Mouse (Mus musculus) MEL (cell line): ENCODE data around the gene Filip1l. TPM values are rescaled to one million over a fixed set of nuclear protein-coding genes. Genes with fewer than 3 reads are reported as not detected.

Experiments
- DNase-seq: peaks from one replicate; pipeline ENCODE4 v3.0.0; 2011; ENCODE audit warnings: low read depth, low spot score
- H3K27ac ChIP-seq: 2 replicates; pipeline ENCODE4 v1.5.1; 2012; ENCODE audit warnings: low read depth, mild to moderate bottlenecking, control low read depth, low read length, moderate library complexity; ENCODE audit not compliant: control insufficient read depth
- H3K27me3 ChIP-seq, 2 experiments: fragments of 150-350 bp in 1 of 2; sonication (generic) in 1 of 2; 2 replicates each; pipeline ENCODE4 v1.6.1; 2012; ENCODE audit warnings: low read length in 2 of 2, mild to moderate bottlenecking in 2 of 2, improper control_type of control experiment in 1 of 2, moderate library complexity in 1 of 2; ENCODE audit not compliant: insufficient read depth in 2 of 2, control insufficient read depth in 1 of 2
- H3K36me3 ChIP-seq, 2 experiments: 2 replicates each; pipeline ENCODE4 v1.6.1; 2012 to 2014; ENCODE audit warnings: low read length in 2 of 2, improper control_type of control experiment in 1 of 2, inconsistent platforms in 1 of 2, mild to moderate bottlenecking in 1 of 2; ENCODE audit not compliant: insufficient read depth in 2 of 2, control insufficient read depth in 1 of 2
- H3K4me1 ChIP-seq, 2 experiments: fragments of 150-350 bp in 1 of 2; sonication (generic) in 1 of 2; 2 replicates each; pipeline ENCODE4 v1.6.1; 2012; ENCODE audit warnings: low read length in 2 of 2, improper control_type of control experiment in 1 of 2, mild to moderate bottlenecking in 1 of 2; ENCODE audit not compliant: insufficient read depth in 2 of 2, control insufficient read depth in 1 of 2
- H3K4me3 ChIP-seq, 2 experiments: fragments of 150-350 bp in 1 of 2; sonication (generic) in 1 of 2; 2 replicates each; pipeline ENCODE4 v1.5.1; 2012; ENCODE audit warnings: low read depth in 2 of 2, low read length in 2 of 2, mild to moderate bottlenecking in 2 of 2, moderate library complexity in 2 of 2, control low read depth in 1 of 2, improper control_type of control experiment in 1 of 2; ENCODE audit not compliant: control insufficient read depth in 1 of 2, insufficient read depth in 1 of 2
- H3K79me2 ChIP-seq: 2 replicates; pipeline ENCODE4 v1.6.1; 2012; ENCODE audit warnings: mild to moderate bottlenecking, low read length, moderate library complexity; ENCODE audit not compliant: control insufficient read depth, poor library complexity, insufficient read depth
- H3K9ac ChIP-seq: 2 replicates; pipeline ENCODE4 v1.6.1; 2012; ENCODE audit warnings: low read depth, mild to moderate bottlenecking, control low read depth, low read length, moderate library complexity; ENCODE audit not compliant: control insufficient read depth, poor library complexity, severe bottlenecking
- H3K9me3 ChIP-seq: fragments of 150-350 bp; sonication (generic); replicated peaks from 2 replicates; pipeline ENCODE4 v1.6.1; 2012; ENCODE audit warnings: mild to moderate bottlenecking, low read length, improper control_type of control experiment, moderate library complexity; ENCODE audit not compliant: insufficient read depth
- BHLHE40 ChIP-seq: IDR thresholded peaks from 2 replicates; pipeline ENCODE4 v1.6.1; 2012; ENCODE audit warnings: low read depth, mild to moderate bottlenecking, inconsistent platforms, low read length, improper control_type of control experiment, borderline replicate concordance
- CHD1 ChIP-seq: IDR thresholded peaks from 2 replicates; pipeline ENCODE4 v1.6.1; 2012; ENCODE audit warnings: low read depth, mild to moderate bottlenecking, inconsistent platforms, low read length, improper control_type of control experiment
- EP300 ChIP-seq, 2 experiments: IDR thresholded peaks; 2 replicates each; pipeline ENCODE4 v1.6.1; 2011; ENCODE audit warnings: improper control_type of control experiment in 2 of 2, low read length in 2 of 2, low read depth in 1 of 2, mild to moderate bottlenecking in 1 of 2
- GABPA ChIP-seq: IDR thresholded peaks from 2 replicates; pipeline ENCODE4 v1.6.1; 2012; ENCODE audit warnings: low read depth, mild to moderate bottlenecking, inconsistent platforms, low read length, improper control_type of control experiment, moderate library complexity
- JUND ChIP-seq: IDR thresholded peaks from 2 replicates; pipeline ENCODE4 v1.6.1; 2011; ENCODE audit warnings: low read depth, mild to moderate bottlenecking, improper control_type of control experiment, low read length
- MAFK ChIP-seq: IDR thresholded peaks from 2 replicates; pipeline ENCODE4 v1.6.1; 2011; ENCODE audit warnings: low read depth, mild to moderate bottlenecking, low read length, improper control_type of control experiment, borderline replicate concordance
- MEF2A ChIP-seq: IDR thresholded peaks from 2 replicates; pipeline ENCODE4 v1.6.1; 2014; ENCODE audit warnings: low read depth, mild to moderate bottlenecking, inconsistent platforms, low read length, improper control_type of control experiment; ENCODE audit not compliant: poor library complexity, insufficient replicate concordance, severe bottlenecking; ENCODE audit errors: extremely low read depth
- MYB ChIP-seq: IDR thresholded peaks from 2 replicates; pipeline ENCODE4 v1.6.1; 2011; ENCODE audit warnings: mild to moderate bottlenecking, low read depth, low read length, improper control_type of control experiment
- NELFE ChIP-seq: IDR thresholded peaks from 2 replicates; pipeline ENCODE4 v1.6.1; 2011; ENCODE audit warnings: low read depth, low read length, improper control_type of control experiment
- POLR2AphosphoS2 ChIP-seq: IDR thresholded peaks from 2 replicates; pipeline ENCODE4 v1.6.1; 2011; ENCODE audit warnings: low read length, improper control_type of control experiment
- RAD21 ChIP-seq: IDR thresholded peaks from 2 replicates; pipeline ENCODE4 v1.6.1; 2011; ENCODE audit warnings: mild to moderate bottlenecking, low read depth, low read length, improper control_type of control experiment
- RCOR1 ChIP-seq: IDR thresholded peaks from 2 replicates; pipeline ENCODE4 v1.6.1; 2012; ENCODE audit warnings: low read depth, mild to moderate bottlenecking, inconsistent platforms, low read length, improper control_type of control experiment
- SIN3A ChIP-seq: IDR thresholded peaks from 2 replicates; pipeline ENCODE4 v1.6.1; 2012; ENCODE audit warnings: low read length, improper control_type of control experiment, inconsistent platforms
- TAL1 ChIP-seq: IDR thresholded peaks from 2 replicates; pipeline ENCODE4 v1.6.1; 2012; ENCODE audit warnings: mild to moderate bottlenecking, inconsistent platforms, low read length, moderate library complexity, mixed read lengths
- TBP ChIP-seq: IDR thresholded peaks from 2 replicates; pipeline ENCODE4 v1.8.0; 2011; ENCODE audit warnings: low read depth, low read length, improper control_type of control experiment
- TCF12 ChIP-seq: IDR thresholded peaks from 2 replicates; pipeline ENCODE4 v1.6.1; 2014; ENCODE audit warnings: low read depth, mild to moderate bottlenecking, inconsistent platforms, low read length, improper control_type of control experiment, moderate library complexity
- USF1 ChIP-seq: IDR thresholded peaks from 2 replicates; pipeline ENCODE4 v1.6.1; 2014; ENCODE audit warnings: low read depth, mild to moderate bottlenecking, inconsistent platforms, low read length, improper control_type of control experiment, moderate library complexity
- USF2 ChIP-seq, 2 experiments: IDR thresholded peaks; 2 replicates each; pipeline ENCODE4 v1.6.1; 2011 to 2012; ENCODE audit warnings: improper control_type of control experiment in 2 of 2, low read length in 2 of 2, borderline replicate concordance in 1 of 2, inconsistent platforms in 1 of 2, low read depth in 1 of 2, mild to moderate bottlenecking in 1 of 2; ENCODE audit not compliant: insufficient read depth in 1 of 2
- ZC3H11A ChIP-seq: IDR thresholded peaks from 2 replicates; pipeline ENCODE4 v1.6.1; 2012; ENCODE audit warnings: low read depth, mild to moderate bottlenecking, inconsistent platforms, low read length, improper control_type of control experiment
- ZNF384 ChIP-seq: IDR thresholded peaks from 2 replicates; pipeline ENCODE4 v1.6.1; 2012; ENCODE audit warnings: low read depth, mild to moderate bottlenecking, inconsistent platforms, low read length, improper control_type of control experiment
- polyA plus RNA-seq, 2 experiments: library from polyadenylated mRNA; stranded (reverse) in 1 of 2; unstranded in 1 of 2; fragments of >175 nt in 1 of 2; fragments of >200 nt in 1 of 2; gene quantifications; 2 replicates each; pipeline versions ENCODE4 v1.2.1 to v1.2.4; 2012; ENCODE audit warnings: low replicate concordance in 2 of 2, low read depth in 1 of 2; ENCODE audit not compliant: insufficient read length in 2 of 2, insufficient read depth in 1 of 2, missing spikeins in 1 of 2
- total RNA-seq: library from RNA; depleted of rRNA; stranded (reverse); fragments of 300-350 nt; gene quantifications from 2 replicates; pipeline ENCODE4 v1.2.3, GENCODE M21; 2012

Filip1l gene
- total and polyA plus RNA-seq, 3 experiments, result 0.27 to 1.8 TPM; not detected in 1

DNA sequence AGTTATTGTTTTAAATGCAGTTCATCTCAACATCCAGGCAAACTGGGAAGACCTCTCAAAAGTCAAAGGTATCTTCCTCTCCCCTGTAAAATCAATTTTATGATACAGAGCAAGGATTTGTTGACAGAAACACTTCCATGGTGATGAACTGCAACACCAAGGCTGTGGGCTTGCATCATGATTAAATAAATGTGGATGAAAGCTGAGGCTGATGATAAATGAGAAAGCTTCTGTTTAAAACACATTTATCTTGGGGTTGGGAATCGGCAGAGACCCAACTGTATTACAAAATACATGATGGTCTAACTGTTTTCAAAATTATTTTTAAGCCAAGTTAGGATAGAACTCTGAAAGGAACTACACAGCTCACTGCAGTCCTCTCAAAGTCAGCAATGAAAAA lies 220.9 kb downstream of the Filip1l start (continued):
- no peak for TF ChIP-seq MYB
- no peak for TF ChIP-seq RAD21
- no peak for TF ChIP-seq TAL1
- no peak for TF ChIP-seq USF2 (IDR thresholded peaks at IDR 0.05; ENCODE audit: borderline replicate concordance in 1 of 2, insufficient read depth in 1 of 2, low read depth in 1 of 2, low read length in 2 of 2)

DNA sequence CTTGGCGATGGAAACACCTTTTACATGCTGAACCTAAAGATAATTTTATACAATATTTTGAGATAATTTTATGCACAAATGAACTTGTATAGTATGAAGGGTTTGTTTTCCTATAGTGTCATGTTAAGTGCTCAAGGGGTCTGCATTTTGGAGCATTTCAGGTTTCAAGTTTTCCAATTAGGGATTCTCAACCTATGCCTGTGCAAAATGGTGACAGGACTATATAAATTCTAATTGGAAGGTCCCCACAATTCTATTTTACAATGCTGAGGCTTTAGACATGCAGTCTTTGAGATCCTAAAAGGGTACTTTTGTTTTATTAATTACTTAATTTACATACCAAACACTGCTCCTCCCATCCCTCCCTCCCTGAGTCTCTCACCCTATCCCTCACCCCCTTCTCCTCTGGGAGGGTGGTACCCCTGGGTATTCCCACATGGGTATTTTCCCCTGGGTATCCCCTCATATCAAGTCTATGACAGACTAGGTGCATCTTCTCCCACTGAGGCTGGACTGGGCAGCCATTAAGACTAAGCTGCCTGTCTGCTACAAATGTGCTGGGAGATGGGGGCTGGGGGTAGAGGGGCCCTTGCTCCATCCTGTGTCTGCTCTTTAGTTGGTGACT lies 223.0 kb downstream of the Filip1l start:
- H3K9me3 ChIP-seq, result no peaks in the 10 kb centered on the region
- H3K79me2 ChIP-seq, result peaks cover 18% of the 10 kb centered on the region
- H3K9ac ChIP-seq, result no peak overlapping the region
- TF ChIP-seq ZC3H11A (no peak), BHLHE40 (no peak), SIN3A (no peak), TBP (no peak), NELFE (no peak), USF2 (IDR thresholded peaks at IDR 0.05; ENCODE audit: borderline replicate concordance in 1 of 2, insufficient read depth in 1 of 2, low read depth in 1 of 2, low read length in 2 of 2) (no peak), CHD1 (no peak), POLR2AphosphoS2 (no peak), MEF2A (no peak), USF1 (no peak), RCOR1 (no peak), JUND (no peak), EP300 (IDR thresholded peaks at IDR 0.05; ENCODE audit: low read depth in 1 of 2, low read length in 2 of 2) (no peak), ZNF384 (no peak), TCF12 (no peak), MAFK (no peak), GABPA (no peak), RAD21 (no peak)
- H3K27ac ChIP-seq, result no peak overlapping the region
- no peak for DNase-seq
- H3K4me3 ChIP-seq, result no peak overlapping the region
- no peaks in the 10 kb centered on the region; a peak in 1 of 4 replicates for H3K36me3 ChIP-seq
- H3K4me1 ChIP-seq, result no peaks in the 10 kb centered on the region; a peak in 1 of 4 replicates
- H3K27me3 ChIP-seq, result no peaks in the 10 kb centered on the region
